Mouse (Mus musculus) adrenal gland, adult (tissue): Measurements from ENCODE around the gene Ifrd2.

Source experiments
- DNase-seq, 2 experiments: peaks; one replicate each; pipeline ENCODE4 v3.0.0; 2022 to 2023; ENCODE audit warnings: low spot score in 1 of 2; ENCODE audit not compliant: inconsistent age in 2 of 2

Ifrd2 gene

GRCm38 (mm10) chr9:107586974-107587832 is at the start of gene Ifrd2:
Ifrd2 (plus strand) TSS chr9:107587642.
- DNase-seq = peak; percentile 97 to 98

- no peak for DNase-seq
Measured at GRCm38 (mm10) chr9:107538231-107538630, 49.2 kb upstream of the Ifrd2 start.

- DNase-seq = no peak
Measured at GRCm38 (mm10) chr9:107538711-107539110, 48.7 kb upstream of the Ifrd2 start.

DNA sequence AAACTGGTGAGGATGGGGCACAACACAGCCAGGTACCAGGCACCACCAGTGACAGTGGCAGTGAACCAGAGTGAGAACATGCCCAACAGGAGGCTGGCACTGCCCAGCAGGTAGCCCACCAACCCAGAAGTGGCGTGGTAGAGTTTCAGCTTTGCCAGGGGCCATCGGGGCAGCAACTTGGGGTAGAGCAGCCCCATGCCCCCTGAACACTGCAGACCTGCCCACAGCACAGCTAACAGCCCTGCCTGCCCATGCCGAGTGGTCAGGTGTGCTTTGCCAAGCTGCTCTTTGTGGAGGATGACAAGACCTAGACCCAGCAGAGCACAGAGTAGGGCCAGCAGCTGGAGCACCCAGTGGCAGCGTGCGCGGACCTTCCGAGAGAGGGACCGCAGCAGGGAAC is 47.5 kb upstream of the Ifrd2 start:
- peak in 1 of 2 experiments; percentile 51 for DNase-seq

- no peak for DNase-seq
Measured at GRCm38 (mm10) chr9:107540420-107540819, 47.0 kb upstream of the Ifrd2 start.

- no peak for DNase-seq
Measured at GRCm38 (mm10) chr9:107541005-107541404, 46.4 kb upstream of the Ifrd2 start.

DNA sequence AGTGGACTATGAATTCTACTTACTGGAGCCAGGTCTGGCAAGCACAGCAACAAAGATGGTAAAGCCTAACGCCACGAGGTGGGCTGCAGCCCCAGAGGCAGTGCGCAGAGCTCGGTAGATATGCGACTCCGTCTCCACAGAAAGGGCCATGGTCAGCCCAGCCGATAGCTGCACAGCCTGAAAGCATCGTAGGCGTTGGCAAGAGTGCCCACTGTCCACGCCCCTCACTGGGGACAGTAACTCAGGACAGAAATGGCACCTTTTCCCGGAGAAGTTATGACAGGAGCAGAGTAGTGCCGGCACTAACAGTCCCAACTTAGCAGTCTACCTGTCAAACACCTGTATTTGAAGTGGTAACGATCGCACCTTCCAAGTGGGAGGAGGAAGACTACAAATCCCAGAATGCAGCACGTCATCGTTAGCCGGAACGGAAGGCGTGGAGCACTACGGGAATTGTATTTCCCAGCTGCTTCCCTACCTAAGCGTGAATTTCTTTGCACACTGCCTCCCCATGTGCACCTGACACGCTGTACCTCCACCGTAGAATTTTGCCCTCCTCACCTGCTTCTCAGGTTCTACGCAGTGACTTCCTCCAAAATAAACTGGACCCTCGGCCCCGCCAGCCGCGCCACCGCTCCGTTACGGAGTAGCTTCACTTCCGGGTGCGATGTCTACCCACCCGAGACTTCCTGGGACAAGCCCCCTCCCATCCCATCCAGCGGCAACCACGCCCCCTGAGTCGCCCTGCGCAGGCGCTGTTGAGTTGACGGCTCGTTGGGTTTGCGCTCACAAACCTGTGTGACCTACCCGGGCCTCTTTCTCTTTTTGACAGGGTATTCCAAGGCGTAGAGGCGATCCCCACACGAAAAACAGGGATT is 45.7 kb upstream of the Ifrd2 start, which contains the start of the genes Cyb561d2 and Nprl2:
TSS of gene Cyb561d2 (minus strand) at position 720 of the 878 bp plus-strand sequence.
TSS of gene Nprl2 (plus strand) at position 753 of the 878 bp plus-strand sequence.
- peak; percentile 97 to 99 for DNase-seq

DNA sequence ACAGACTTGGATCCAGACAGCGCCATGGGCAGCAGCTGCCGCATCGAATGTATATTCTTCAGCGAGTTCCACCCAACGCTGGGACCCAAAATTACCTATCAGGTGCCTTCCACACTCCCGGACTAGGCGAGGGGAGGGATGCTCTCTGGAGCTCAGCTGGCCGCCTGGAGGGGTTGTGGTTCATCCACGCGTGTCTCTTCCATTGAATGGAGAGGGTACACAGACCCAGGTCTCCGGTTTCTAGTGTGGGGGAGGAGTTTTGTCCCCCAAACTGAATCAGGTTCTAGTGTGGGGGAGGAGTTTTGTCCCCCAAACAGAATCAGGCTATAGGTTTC is 45.1 kb upstream of the Ifrd2 start:
- no peak for DNase-seq

DNA sequence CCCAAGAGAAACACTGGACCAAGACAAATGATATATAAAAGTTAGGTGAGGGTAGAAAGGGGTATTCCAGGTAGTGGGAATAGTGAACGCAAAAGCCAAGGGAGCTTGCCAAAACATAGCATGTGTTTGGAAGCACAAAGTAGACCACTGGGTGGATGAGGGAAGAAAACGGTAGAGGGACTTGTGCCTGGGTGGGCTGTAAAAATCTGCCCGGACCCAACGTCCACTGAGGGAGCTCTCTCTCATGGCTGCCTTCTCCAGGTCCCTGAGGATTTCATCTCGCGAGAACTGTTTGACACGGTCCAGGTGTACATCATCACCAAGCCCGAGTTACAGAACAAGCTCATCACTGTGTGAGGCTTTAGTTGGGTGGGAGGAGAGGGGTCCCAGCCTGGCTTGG is 44.7 kb upstream of the Ifrd2 start:
- DNase-seq = peak in 1 of 2 experiments; percentile 52

DNA sequence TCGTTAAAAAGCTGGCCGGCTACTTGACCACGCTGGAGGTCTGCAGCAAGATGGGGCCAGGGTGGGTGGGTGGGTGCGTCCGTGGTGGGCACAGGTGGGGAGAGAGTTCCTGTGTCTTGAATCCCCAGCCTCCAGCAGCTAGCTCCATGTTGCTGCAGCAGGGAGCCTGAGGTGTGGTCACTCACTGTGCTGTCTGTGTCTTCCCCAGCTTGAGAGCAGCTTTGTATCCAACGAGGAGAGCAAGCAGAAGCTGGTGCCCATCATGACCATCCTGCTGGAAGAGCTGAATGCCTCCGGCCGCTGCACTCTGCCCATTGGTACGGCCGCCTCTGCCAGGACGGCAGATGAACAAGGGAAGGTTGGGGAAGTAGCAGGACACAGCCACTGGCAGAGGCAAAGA is 44.1 kb upstream of the Ifrd2 start:
- peak in 1 of 2 experiments; percentile 43 for DNase-seq

GRCm38 (mm10) chr9:107544196-107544700 is 43.2 kb upstream of the Ifrd2 start:
- DNase-seq = peak in 1 of 2 experiments; percentile 46

- DNase-seq = peak in 1 of 2 experiments; percentile 56
Measured at GRCm38 (mm10) chr9:107544729-107545128, 42.7 kb upstream of the Ifrd2 start.

DNA sequence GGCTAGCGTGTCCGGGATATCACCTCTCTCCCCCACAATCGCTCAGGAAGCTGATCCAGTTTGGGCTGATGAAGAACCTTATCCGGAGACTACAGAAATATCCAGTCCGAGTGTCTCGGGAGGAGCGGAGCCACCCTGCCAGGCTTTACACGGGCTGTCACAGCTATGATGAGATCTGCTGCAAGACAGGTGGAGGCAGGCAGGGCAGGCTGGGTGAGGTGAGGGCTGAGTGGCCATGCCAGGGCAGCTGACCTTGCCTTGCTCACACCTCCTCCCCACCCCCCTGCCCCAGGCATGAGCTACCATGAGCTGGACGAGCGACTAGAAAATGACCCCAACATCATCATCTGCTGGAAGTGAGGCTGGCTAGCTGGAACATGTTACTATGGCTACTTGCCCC is 42.2 kb upstream of the Ifrd2 start:
- DNase-seq = no peak

DNA sequence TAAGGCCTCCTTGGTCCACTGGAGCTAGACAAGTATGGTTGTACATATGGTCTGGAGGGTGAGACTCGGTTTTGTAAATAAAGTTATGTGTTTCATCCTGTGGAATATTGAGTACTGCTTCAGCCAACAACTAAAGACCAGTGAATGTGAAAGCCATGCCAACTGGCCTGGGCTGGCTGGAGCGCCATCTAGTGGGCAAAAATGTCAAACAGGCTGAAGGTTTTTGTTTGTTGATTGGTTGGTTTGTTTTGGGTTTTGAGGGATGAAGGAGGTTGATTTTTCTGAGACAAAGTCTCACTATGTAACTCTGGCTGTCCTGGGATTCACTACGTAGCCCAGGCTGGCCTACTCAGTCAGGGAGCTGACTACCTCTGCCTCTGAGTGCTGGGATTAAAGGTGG is 41.8 kb upstream of the Ifrd2 start:
- peak; percentile 73 to 91 for DNase-seq

DNA sequence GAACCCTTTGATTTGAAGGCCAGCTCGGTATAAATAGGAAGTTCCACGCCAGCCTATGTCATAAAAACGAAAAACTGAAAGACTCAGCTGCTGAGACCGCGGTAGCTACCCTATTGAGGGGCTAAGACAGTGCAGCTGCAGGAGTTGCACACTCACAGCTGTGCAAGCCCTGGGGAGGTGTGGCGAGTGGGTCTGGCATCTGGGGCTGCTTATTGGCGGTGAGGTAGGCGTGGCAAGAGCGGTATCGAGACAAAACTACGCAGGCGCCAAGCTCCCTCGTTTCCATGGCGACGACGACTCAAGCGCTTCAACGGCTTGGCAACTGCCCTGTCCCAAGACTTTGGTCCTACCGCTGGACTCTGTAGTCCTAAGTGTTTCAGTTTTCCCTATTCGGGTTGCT is 40.4 kb upstream of the Ifrd2 start, which contains the start of gene Zmynd10:
TSS of gene Zmynd10 (plus strand) at position 273 of the 400 bp plus-strand sequence.
- DNase-seq = peak; percentile 94 to 97

GRCm38 (mm10) chr9:107547957-107548356 is 39.5 kb upstream of the Ifrd2 start:
- DNase-seq = no peak

- DNase-seq = no peak
Measured at GRCm38 (mm10) chr9:107548820-107549219, 38.6 kb upstream of the Ifrd2 start.

GRCm38 (mm10) chr9:107549297-107550074 is 38.0 kb upstream of the Ifrd2 start:
- DNase-seq = peak in 1 of 2 experiments; percentile 27

DNA sequence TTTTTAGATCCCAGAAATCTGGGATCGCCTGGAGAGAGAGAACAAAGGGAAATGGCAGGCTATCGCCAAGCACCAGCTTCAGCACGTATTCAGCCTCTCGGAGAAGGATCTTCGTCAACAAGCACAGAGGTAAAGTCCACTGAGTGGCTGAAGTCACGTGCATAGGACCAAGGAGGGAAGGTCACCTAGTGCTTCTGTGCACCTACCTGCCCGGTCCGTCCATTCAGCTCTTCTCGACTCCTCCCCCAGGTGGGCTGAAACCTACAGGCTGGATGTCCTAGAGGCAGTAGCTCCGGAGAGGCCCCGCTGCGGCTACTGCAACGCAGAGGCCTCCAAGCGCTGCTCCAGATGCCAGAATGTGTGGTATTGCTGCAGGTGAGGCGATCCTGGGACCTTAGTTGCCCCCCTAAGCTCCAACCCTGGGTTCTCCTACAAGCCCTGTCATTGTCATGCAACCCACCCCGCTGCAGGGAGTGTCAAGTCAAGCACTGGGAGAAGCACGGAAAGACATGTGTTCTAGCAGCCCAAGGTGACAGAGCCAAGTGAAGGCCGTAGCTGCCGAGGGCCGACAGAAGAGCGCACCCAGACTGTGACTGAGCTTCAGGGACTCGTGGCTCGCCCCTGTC is 36.8 kb upstream of the Ifrd2 start:
- peak in 1 of 2 experiments; percentile 47 for DNase-seq
